Mouse (Mus musculus): ENCODE results near the gene Nostrin.

Nostrin gene

DNA sequence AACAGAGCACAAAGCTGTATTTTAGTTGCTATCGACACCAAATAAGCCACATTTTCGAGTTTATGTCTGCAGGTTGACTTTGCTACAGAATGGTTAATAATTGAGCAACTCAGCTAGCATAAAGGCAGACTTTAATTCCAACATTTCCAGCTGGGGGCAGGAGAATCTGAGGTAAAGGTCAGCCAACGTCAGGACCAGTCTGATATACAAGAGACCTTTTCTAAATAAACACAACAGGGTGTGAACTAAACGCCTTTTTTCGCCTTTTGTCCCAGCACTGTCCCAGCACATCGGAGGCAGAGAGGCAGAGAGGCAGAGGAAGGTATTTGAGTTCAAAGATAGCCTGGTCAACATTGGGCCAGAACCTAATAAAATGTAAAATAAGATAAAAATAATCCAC is 69.6 kb downstream of the Nostrin start:
- no peak for DNase-seq (ENCODE audit: low spot score in 2 of 2)

DNA sequence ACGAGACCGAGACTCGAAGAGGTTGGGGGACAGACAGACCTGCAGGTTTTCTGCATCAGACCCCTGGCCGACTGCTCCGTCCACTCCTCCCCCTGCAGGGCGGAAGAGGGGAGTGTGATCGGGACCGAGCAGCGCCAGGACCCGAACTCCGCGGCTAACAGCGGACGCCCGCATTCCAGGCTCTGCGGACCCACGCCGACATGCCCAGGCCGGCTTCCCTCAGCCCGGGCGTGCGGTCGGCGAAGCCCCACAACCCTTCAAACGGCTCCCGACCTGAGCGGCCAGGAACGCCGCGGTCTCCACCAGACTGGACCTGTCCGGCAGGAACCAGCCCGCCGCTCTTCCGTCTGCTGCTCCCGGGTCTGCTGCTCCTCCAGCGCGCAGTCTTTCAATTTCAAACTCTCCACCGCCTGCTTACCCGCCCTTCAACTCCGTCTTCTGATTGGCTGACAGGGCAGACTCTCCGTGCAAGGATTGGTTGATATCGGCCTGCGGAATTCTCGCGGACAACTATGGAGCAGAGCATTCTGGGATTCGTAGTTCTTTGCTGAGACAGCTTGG is 70.3 kb downstream of the Nostrin start, which contains the start of gene Spc25:
Spc25 (minus strand) TSS at position 404 of the 561 bp plus-strand sequence.
- peak; percentile 91 to 93 for DNase-seq (ENCODE audit: low spot score in 2 of 2)

DNA sequence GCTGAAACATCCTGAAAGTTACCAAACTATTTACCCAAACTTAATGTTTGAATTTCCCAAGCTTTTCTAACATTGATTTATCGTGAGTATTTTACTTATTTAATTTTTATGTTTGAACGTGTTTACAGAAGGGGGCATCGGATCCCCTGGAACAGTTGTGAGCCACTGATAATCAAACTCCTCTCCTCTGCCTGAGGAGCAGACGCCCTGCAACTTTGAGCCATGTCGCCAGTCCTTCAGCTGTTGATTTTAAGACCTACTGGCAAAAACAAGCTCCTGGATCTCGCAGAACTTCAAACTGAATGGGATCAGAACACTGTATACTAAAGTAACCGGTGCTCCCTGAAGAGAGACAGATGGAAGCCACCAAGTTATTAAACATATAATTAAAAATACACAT is 70.9 kb downstream of the Nostrin start:
- DNase-seq (ENCODE audit: low spot score in 2 of 2) = no peak

DNA sequence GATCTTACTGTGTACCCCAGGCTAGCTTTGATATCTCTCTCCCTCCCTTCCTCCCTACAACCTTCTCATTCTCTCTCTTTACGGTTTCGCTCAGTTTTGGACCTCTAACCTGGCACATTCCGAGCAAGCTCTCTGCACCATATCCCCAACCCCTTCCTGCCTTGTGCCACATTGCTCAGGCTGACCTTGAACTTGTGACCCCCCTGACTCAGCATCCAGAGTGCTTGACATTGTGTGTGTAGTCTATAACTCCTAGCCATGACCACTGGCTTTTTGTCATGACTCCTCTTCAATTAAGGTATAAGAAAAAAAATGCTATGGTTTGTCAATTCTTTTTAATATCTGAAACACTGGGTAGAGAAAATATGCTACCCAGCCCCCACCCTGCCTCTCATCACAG is 74.1 kb downstream of the Nostrin start:
- no peak for DNase-seq (ENCODE audit: low spot score in 2 of 2)

DNA sequence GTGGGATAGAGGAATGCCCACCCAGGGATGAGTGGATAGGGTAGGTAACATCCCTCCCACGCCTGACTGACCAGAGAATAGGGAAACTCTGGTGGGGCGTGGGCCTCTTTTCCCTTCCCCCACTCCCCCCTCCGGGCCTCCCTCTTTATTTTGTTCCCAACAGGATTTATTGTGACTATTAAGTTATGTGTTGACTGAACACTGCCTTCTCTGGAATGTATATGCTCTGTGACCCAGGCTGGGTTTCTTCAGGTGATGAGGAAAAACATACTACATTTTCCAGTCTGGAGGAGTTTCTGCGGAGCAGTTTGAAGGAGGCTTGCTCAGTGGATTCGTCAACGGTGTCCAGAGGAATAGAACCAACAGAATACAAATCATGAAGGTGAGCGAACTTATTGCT is 75.2 kb downstream of the Nostrin start, which contains the start of gene G6pc2:
G6pc2 (plus strand) TSS at position 301 of the 400 bp plus-strand sequence.
- DNase-seq (ENCODE audit: low spot score in 2 of 2) = no peak

DNA sequence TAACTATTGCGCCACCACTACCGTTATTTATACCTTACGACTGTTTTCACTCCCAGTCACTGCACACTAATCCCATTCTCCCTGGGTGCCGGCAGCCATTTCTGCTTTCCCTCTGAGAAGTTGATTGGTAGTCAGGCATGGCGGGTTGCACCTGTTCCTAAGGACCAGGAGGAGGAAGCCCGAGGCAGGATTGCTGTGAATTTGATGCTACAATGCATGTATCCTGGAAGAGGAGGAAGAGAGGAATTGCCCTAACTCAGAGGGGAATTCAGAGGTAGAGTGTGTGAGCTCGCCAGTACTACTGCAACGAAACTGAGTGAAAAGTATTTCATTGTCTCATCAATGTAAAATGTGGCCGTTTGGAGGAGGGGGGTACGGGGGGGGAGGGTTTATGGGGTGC is 77.1 kb downstream of the Nostrin start:
- no peak for DNase-seq (ENCODE audit: low spot score in 2 of 2)

DNA sequence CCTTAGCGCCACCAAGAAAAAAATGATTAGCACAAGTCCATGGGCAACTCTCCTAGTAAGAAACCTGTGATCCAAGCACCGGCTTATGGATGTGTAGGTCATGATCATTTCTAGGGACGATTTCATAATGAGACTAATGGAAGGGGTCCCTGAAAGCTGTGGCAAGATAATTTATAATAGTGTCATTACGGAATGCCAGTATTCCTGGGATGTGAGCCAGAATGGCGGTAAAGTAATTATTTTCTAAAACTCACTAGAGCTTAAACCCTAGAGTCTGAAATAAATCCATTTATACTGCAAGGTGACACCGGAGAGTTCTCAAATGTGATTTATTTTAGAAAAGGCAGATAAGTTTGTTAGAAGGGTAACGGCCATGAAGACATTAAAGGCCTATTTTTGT is 79.6 kb downstream of the Nostrin start:
- no peak for DNase-seq (ENCODE audit: low spot score in 2 of 2)

DNA sequence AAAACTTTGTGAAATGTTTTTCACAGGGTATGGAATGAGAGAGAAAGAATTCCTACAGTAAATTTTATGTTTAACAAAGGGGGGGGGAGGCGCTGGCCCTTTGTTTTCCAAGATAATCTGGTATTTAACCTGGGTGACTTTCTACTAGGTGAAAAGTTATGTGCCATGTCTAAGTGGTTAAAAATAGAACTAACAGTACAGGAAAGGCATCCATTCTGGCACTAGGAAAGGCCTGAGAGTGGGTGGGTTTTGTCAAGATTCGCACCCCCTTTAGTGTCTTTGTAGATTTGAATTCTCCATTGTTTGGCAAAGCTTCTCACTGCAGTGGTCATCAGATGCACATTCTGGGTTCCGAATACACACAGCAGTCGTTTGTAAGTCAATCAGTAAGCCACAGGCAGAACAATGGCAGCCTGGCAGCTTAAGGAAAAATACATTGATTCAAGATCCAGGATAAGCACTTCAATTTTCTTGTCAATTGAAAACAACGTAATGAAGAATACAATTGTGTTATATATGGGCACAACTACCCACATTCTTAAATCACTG is 86.3 kb downstream of the Nostrin start:
- DNase-seq (ENCODE audit: low spot score in 2 of 2) = peak in 1 of 2 experiments; percentile 4

DNA sequence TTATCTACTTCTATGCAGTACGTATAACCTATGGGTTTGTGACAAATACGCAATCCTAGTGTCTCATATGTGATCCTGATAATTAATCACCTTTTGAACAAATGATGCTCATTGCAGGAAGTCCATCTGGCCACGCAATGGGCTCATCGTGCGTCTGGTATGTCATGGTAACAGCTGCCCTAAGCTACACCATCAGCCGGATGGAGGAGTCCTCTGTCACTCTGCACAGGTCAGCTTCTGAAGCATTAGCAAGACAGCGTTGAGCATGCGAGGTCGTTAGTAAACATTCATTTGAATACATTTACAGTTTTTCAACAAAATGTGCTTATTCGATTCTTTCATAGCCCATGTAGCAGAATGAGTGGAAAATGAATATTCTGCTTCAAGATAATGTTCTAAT is 87.2 kb downstream of the Nostrin start:
- DNase-seq (ENCODE audit: low spot score in 2 of 2) = no peak

DNA sequence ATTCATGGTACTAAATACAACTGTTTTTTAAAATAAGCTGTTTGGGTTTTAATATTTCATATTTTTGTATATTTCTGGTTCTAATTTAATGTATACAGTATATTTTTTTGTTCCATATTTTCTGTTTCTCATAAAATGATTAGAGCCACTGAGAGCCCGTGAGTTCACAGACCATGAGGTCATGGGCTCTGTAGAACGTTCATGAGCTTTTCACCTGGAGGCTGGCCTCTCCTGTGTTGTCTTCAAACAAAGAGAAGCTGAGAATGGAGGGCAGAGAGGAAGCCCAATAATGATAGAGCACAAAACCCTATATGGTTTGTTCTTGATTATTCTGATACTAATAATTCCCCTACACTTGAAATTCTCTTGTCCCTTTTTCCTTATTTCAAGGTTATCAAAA is 89.1 kb downstream of the Nostrin start:
- DNase-seq (ENCODE audit: low spot score in 2 of 2) = no peak

DNA sequence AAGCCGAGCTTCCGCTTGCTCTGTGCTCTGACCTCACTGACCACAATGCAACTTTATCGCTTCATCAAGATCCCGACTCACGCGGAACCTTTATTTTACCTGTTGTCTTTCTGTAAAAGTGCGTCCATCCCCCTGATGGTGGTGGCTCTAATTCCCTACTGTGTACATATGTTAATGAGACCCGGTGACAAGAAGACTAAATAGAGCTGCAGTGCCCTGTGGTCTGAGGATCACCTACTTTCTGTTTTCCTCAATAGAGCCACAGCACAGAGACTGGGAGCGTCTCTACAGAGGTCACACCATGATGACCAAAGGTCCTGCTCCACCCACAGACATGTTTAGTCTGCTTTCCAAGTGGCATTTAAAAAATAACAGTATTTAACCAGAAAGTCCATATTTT is 91.3 kb downstream of the Nostrin start:
- DNase-seq (ENCODE audit: low spot score in 2 of 2) = no peak

DNA sequence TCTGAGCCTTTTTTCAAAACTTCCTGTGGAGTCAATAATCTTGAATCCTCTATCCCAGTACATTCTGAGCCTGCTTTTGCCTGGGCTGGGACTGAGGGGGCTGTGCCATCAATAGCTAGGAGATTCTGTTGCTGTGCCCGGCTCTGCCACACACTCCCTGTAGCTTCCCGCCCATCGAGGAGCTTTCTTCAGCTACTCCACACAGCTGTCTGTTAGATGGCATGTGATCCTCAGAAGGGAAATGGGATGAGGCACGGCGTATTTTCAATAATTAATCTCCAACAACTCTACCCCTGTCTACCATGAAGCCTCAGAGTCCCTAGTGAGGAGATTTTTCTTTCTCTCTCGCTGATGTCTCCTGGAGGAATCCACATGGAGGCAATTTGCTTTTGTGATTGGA is 93.0 kb downstream of the Nostrin start:
- DNase-seq (ENCODE audit: low spot score in 2 of 2) = no peak

DNA sequence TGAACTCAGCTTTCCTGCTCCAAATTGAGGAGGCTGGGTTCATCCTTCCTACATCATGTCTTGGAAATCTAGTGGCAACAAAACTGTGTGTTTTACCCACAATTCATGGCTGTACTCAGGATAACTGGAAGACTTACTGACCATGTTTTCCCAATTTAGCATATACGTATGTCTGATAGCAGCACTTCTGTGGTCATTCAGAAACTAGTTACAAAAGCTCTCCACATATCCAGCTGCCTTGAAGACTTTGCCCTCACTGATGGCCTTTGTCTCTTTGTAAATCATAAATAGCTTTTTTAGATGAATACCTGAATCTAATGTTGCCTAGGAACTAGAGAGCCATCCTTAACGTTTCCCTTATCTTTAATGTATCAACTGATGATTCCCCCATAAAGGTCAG is 94.5 kb downstream of the Nostrin start:
- DNase-seq (ENCODE audit: low spot score in 2 of 2) = no peak

DNA sequence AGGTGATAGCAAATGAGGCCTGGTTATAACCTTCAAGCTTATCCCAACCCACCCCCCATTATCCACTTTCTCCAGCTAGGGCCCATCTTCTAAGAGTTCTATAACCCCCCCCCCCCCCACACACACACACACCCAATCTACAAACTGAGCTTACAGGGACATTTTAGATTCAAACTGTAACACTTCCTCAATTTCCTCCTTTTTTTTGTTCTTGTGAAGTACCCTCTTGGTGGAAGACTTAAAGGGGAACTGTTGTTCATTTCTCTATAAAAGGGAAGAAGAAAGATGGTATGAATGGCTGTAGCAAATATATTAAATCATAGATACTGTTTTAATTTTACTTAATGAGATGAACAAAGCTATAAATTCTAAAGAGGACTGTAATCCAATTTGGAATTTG is 96.5 kb downstream of the Nostrin start:
- no peak for DNase-seq (ENCODE audit: low spot score in 2 of 2)

DNA sequence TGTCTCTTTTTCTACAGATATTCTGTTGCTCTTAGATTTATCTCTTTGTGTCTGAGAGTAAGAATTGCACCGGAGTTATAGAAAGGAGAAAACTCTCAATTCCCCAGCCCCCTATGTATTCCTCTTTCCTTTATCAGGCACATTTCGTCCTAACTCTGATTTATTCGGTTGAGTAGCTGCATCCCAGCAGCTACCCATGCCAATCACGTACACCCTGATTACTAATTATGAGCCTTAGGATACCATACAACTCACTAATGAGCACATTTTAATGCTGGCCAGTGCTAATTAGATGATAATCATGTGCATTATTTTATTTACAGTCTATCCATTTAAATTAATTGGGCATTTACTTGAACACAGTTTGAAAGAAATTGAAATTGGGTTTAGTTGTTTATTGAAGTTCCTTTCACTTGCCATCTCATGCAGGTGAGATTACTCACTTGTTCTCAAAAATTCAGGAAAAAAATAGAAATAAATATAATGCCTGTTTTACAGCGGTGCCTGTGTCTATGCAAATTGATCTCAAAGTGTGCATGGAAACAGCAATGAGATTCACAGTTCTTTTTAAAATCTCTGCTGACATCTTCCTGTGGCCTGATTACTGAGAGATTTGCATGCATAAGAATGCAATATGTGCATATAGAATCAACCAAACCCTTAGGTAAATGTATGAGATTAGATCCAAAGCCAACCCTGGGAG is 99.5 kb downstream of the Nostrin start:
- no peak for DNase-seq (ENCODE audit: low spot score in 2 of 2)
